15 mouse cellular contexts compared by ENCODE assay signal in genomic region chr8:125156863-125157640, GRCm38 (mm10).
DNase-seq lines count a peak whose midpoint lies in the region; ATAC-seq lines count a peak whose summit lies in the region.
"Had no signal": no experiment of that assay in that cellular context is flagged by ENCODE, and none has a peak within 500 bp of the region (broad histone marks: within the 10 kb centered on the region; RNA-seq: fewer than 3 reads in every experiment).

No protein-coding gene starts in this region.

- H3K27me3 ChIP-seq in forebrain, embryonic 14.5 days (replicated peaks; ENCODE audit: control insufficient read depth, insufficient read depth, low read length), result no peaks in the 10 kb centered on the region
- no peaks in the 10 kb centered on the region for H3K27me3 ChIP-seq in forebrain, embryonic 10.5 days (ENCODE audit: poor library complexity, severe bottlenecking)
- H3K27me3 ChIP-seq in neural tube, embryonic 14.5 days (ENCODE audit: control insufficient read depth, insufficient read depth, low read length), result peaks cover 5% of the 10 kb centered on the region; the same call in 1 of the 2 replicates
- H3K27me3 ChIP-seq: embryonic facial prominence, embryonic 12.5 days had no signal

- ATAC-seq in forebrain, embryonic 14.5 days, result peak; percentile 29; the same call in 1 of the 2 replicates
- ATAC-seq in neural tube, embryonic 14.5 days (ENCODE audit: low read depth), result peak; percentile 93

- no peaks in the 10 kb centered on the region for H3K4me1 ChIP-seq in forebrain, embryonic 14.5 days (ENCODE audit: control insufficient read depth, insufficient read depth, low read length)
- H3K4me1 ChIP-seq in forebrain, embryonic 10.5 days, result peaks cover 28% of the 10 kb centered on the region
- H3K4me1 ChIP-seq in neural tube, embryonic 14.5 days (ENCODE audit: control insufficient read depth, insufficient read depth, low read length), result peaks cover 9% of the 10 kb centered on the region; the same call in 1 of the 2 replicates
- H3K4me1 ChIP-seq: embryonic facial prominence, embryonic 12.5 days had no signal

- H3K4me3 ChIP-seq in forebrain, embryonic 14.5 days (ENCODE audit: low read depth, low read length), result no peak overlapping the region
- no peak overlapping the region for H3K4me3 ChIP-seq in forebrain, embryonic 10.5 days
- H3K4me3 ChIP-seq in neural tube, embryonic 14.5 days (ENCODE audit: low read depth, low read length), result no peak overlapping the region
- H3K4me3 ChIP-seq: embryonic facial prominence, embryonic 12.5 days; midbrain, embryonic 12.5 days had no signal

- no peaks in the 10 kb centered on the region for H3K36me3 ChIP-seq in forebrain, embryonic 14.5 days (ENCODE audit: control insufficient read depth, insufficient read depth, low read length)
- H3K36me3 ChIP-seq in forebrain, embryonic 10.5 days (replicated peaks), result no peaks in the 10 kb centered on the region
- H3K36me3 ChIP-seq in neural tube, embryonic 14.5 days (ENCODE audit: control insufficient read depth, insufficient read depth, low read length), result no peaks in the 10 kb centered on the region
- H3K36me3 ChIP-seq: embryonic facial prominence, embryonic 12.5 days; midbrain, embryonic 12.5 days had no signal

- peak; percentile 60 for DNase-seq in forebrain, embryonic 14.5 days (ENCODE audit: low spot score)
- no peak for DNase-seq in forebrain, embryonic 10.5 days (ENCODE audit: extremely low spot score, low spot score)
- DNase-seq in forelimb bud, embryonic 11.5 days (ENCODE audit: low read depth, low spot score), result peak; percentile 84
- peak; percentile 54 for DNase-seq in kidney, postnatal 14 days
- no peak for DNase-seq in heart, postnatal 10 days
- DNase-seq in adrenal gland, postnatal 36 days, result no peak
- no peak for DNase-seq in urinary bladder, postnatal 4 days (ENCODE audit: low spot score in 2 of 2)
- DNase-seq: B cell, adult 2 months; cerebellum, adult 18-20 months; lung, adult 18-20 months; spleen, adult 18-20 months had no signal

- no peak overlapping the region for H3K27ac ChIP-seq in forebrain, embryonic 14.5 days (ENCODE audit: low read depth, low read length)
- no peak overlapping the region for H3K27ac ChIP-seq in forebrain, embryonic 10.5 days
- no peak overlapping the region for H3K27ac ChIP-seq in neural tube, embryonic 14.5 days (ENCODE audit: low read depth, low read length)
- H3K27ac ChIP-seq: embryonic facial prominence, embryonic 12.5 days; midbrain, embryonic 12.5 days had no signal

- no peak overlapping the region for H3K9ac ChIP-seq in forebrain, embryonic 14.5 days (ENCODE audit: low read length)
- no peak overlapping the region for H3K9ac ChIP-seq in neural tube, embryonic 14.5 days (replicated peaks; ENCODE audit: low read depth, low read length)
- H3K9ac ChIP-seq: embryonic facial prominence, embryonic 12.5 days; midbrain, embryonic 12.5 days had no signal

- intact Hi-C loops in heart, postnatal 10 days (cut with DNase I), result no loop called here

- H3K9me3 ChIP-seq in forebrain, embryonic 14.5 days (replicated peaks; ENCODE audit: control insufficient read depth, low read length), result no peaks in the 10 kb centered on the region
- H3K9me3 ChIP-seq in forebrain, embryonic 10.5 days, result no peaks in the 10 kb centered on the region
- H3K9me3 ChIP-seq in neural tube, embryonic 14.5 days (ENCODE audit: control insufficient read depth, low read length), result no peaks in the 10 kb centered on the region
- H3K9me3 ChIP-seq: embryonic facial prominence, embryonic 12.5 days; midbrain, embryonic 12.5 days had no signal

- WGBS in forebrain, embryonic 14.5 days, result 29% methylated on average over 20 of the region's 20 CpGs
- 67% methylated on average over 20 of the region's 20 CpGs for WGBS in forebrain, embryonic 10.5 days
- 16% methylated on average over 19 of the region's 20 CpGs for WGBS in neural tube, embryonic 14.5 days

- no peak overlapping the region for H3K4me2 ChIP-seq in forebrain, embryonic 14.5 days (ENCODE audit: low read length)
- H3K4me2 ChIP-seq in neural tube, embryonic 14.5 days (ENCODE audit: low read depth, low read length), result no peak overlapping the region; the same call in 1 of the 2 replicates
- H3K4me2 ChIP-seq: embryonic facial prominence, embryonic 12.5 days; heart, embryonic 11.5 days; midbrain, embryonic 12.5 days had no signal

Comparison
In these comparisons a context has a peak if more than half of its experiments do, and no peak if none do; other contexts are left out.
1. DNase-seq: peak in forebrain, embryonic 14.5 days (single experiment), forelimb bud, embryonic 11.5 days (single experiment) and kidney, postnatal 14 days (single experiment); none in forebrain, embryonic 10.5 days (single experiment), heart, postnatal 10 days (0 of 2), adrenal gland, postnatal 36 days (0 of 2) and urinary bladder, postnatal 4 days (0 of 2).